Mouse (Mus musculus) liver, embryonic 16.5 days (tissue): ENCODE results near the gene Klk1b1. TPM values are rescaled to one million over a fixed set of nuclear protein-coding genes. Genes with fewer than 3 reads are reported as not detected.

Experiments
- ATAC-seq: fragments of 200-750 bp; cut with Nextera tagmentation; 2 replicates; pipeline ENCODE4 v1.8.0; 2017; ENCODE audit warnings: low read depth, mild to moderate bottlenecking, moderate number of reproducible peaks, moderate library complexity
- H3K27ac ChIP-seq: fragments of 300-500 bp; sonication (generic); 2 replicates; pipeline ENCODE4 v1.5.1; 2014; ENCODE audit warnings: mild to moderate bottlenecking, low read length
- H3K27me3 ChIP-seq: fragments of 300-500 bp; sonication (generic); 2 replicates; pipeline ENCODE4 v1.6.1; 2014; ENCODE audit warnings: low read depth, low read length, mixed read lengths; ENCODE audit not compliant: control insufficient read depth, insufficient read depth
- H3K36me3 ChIP-seq: fragments of 300-500 bp; sonication (generic); 2 replicates; pipeline ENCODE4 v1.6.1; 2014; ENCODE audit warnings: mild to moderate bottlenecking; ENCODE audit not compliant: control insufficient read depth, insufficient read depth
- H3K4me1 ChIP-seq: fragments of 300-500 bp; sonication (generic); 2 replicates; pipeline ENCODE4 v1.6.1; 2014; ENCODE audit warnings: low read depth, low read length, mixed read lengths; ENCODE audit not compliant: control insufficient read depth
- H3K4me2 ChIP-seq: fragments of 300-500 bp; sonication (generic); 2 replicates; pipeline ENCODE4 v1.6.1; 2014; ENCODE audit warnings: low read depth, low read length, mixed read lengths
- H3K4me3 ChIP-seq: fragments of 300-500 bp; sonication (generic); 2 replicates; pipeline ENCODE4 v1.5.1; 2014; ENCODE audit warnings: low read depth, mild to moderate bottlenecking, low read length
- H3K9ac ChIP-seq: fragments of 300-500 bp; sonication (generic); 2 replicates; pipeline ENCODE4 v1.6.1; 2014; ENCODE audit warnings: low read depth, low read length
- H3K9me3 ChIP-seq: fragments of 300-500 bp; sonication (generic); replicated peaks from 2 replicates; pipeline ENCODE4 v1.6.1; 2016; ENCODE audit warnings: low read length; ENCODE audit not compliant: control insufficient read depth
- WGBS: fragments of 180-500 bp; shearing (Covaris S2); extraction: QIAGEN DNeasy Blood & Tissue Kit; methylation state at CpG from one replicate; pipeline ENCODE4 v1.1.7; 2014; ENCODE audit not compliant: insufficient replicate concordance; 5-methylcytosine and 5-hydroxymethylcytosine counted together
- polyA plus RNA-seq: library from polyadenylated mRNA; unstranded; fragments of >200 nt; fragmentation: Nextera tagmentation; extraction: Ambion mirVana; gene quantifications from 2 replicates; pipeline ENCODE4 v1.2.1, GENCODE M21; 2015

Gene Klk1b1
- not detected in 2 replicates for polyA plus RNA-seq

DNA sequence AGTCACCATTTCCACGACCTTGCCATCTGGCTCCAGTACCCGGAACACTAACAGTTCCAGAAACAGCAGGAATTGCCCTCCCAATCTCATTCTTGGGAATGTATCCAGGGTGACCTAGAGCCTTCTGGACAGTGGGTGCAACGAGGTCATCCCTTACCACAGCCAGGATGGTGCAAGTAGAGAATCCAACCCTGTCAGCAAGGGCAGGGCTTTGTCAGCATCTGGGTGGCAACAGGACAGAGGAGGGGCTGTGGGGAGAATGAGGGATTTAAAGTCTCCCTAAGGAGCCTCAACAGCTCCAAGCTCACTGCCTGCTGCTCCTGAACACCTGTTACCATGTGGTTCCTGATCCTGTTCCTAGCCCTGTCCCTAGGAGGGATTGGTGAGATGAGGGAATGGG lies at the start of gene Klk1b1:
Gene Klk1b1, plus strand, starts transcription at position 301 of the 400 bp plus-strand sequence.
- no peak for ATAC-seq
- Histone ChIP-seq H3K4me1 (no peaks in the 10 kb centered on the region), H3K4me3 (no peak within 1 kb of the TSS), H3K9me3 (no peaks in the 10 kb centered on the region), H3K27ac (no peak within 1 kb of the TSS), H3K27me3 (no peaks in the 10 kb centered on the region), H3K36me3 (no peaks in the 10 kb centered on the region), H3K9ac (no peak within 1 kb of the TSS), H3K4me2 (no peak within 1 kb of the TSS)
- 38% methylated on average over 3 of the region's 3 CpGs for WGBS

DNA sequence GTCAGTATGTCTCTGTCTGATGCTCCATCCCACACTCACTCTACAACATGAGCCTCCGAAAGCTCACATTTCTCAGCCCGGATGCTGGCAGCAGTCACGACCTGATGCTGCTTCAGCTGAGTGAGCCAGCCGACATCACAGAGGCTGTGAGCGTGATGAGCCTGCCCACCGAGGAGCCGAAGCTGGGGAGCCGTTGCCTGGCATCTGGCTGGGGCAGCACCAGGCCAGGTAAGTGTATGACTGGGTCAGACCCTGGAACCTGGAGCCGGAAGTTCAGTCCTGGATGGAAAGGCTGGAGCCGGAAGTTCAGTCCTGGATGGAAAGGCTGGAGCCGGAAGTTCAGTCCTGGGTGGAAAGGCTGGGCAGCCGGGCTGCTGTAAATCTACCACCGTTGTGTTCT lies 48.1 kb upstream of the Klk1b1 start:
- H3K4me3 ChIP-seq, result no peak overlapping the region
- H3K4me1 ChIP-seq, result no peaks in the 10 kb centered on the region
- no peaks in the 10 kb centered on the region for H3K27me3 ChIP-seq
- no peak for ATAC-seq
- no peaks in the 10 kb centered on the region for H3K9me3 ChIP-seq
- WGBS, result 66% methylated on average over 13 of the region's 13 CpGs
- no peak overlapping the region for H3K9ac ChIP-seq
- no peak overlapping the region for H3K4me2 ChIP-seq
- no peak overlapping the region for H3K27ac ChIP-seq
- no peaks in the 10 kb centered on the region for H3K36me3 ChIP-seq

DNA sequence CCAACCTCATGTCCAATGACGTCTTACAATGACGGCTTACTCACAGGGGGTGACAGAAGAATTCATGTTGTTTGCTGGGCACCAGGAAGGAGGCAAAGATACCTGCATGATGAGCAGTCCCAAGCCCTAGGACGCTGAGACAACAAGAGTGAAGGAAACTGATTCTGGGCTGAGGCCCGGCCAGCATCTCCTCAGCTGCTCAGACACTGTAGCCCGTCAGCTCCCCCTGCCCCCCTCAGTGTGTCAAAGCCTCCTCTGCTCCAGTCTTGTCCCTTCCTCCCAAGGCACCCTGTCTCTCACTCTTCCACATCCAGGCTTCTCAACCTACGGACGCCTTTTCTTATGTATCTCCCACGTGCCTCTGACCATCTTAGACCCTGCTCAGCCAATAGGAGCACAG lies 47.7 kb upstream of the Klk1b1 start:
- Histone ChIP-seq H3K27me3 (no peaks in the 10 kb centered on the region), H3K9ac (no peak overlapping the region), H3K4me2 (no peak overlapping the region), H3K4me3 (no peak overlapping the region), H3K27ac (no peak overlapping the region), H3K36me3 (no peaks in the 10 kb centered on the region), H3K4me1 (no peaks in the 10 kb centered on the region), H3K9me3 (no peaks in the 10 kb centered on the region)
- no peak for ATAC-seq
- WGBS, result 55% methylated on average over 8 of the region's 8 CpGs

- Histone ChIP-seq H3K27me3 (no peaks in the 10 kb centered on the region), H3K36me3 (no peaks in the 10 kb centered on the region), H3K27ac (no peak overlapping the region), H3K4me1 (no peaks in the 10 kb centered on the region), H3K9me3 (no peaks in the 10 kb centered on the region), H3K9ac (no peak overlapping the region), H3K4me3 (no peak overlapping the region), H3K4me2 (no peak overlapping the region)
- WGBS, result 20% methylated on average over 14 of the region's 14 CpGs
- ATAC-seq, result 0 out of 2 replicates have a peak, but pooled peaks have one; percentile 47
These were observed 46.7 kb upstream of the Klk1b1 start for GRCm38 (mm10) chr7:43919559-43920451.

DNA sequence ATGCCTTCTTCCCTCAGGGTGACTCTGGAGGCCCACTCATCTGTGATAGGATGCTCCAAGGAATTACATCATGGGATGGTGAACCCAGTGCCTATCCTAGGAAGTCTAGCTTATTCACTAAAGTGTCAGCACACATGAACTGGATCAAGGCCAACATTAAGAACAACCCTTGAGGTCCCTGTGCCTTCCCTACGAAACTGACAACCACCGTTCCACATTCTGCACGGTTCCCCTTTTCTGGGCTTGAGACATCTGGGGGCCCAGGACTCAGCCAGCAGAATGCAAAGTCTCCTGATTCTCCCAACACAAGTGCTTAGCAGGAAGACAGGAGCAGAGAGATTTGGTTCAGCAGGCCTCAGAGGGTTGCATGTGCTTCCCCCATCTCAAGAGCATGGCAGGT lies 46.0 kb upstream of the Klk1b1 start:
- Histone ChIP-seq H3K4me1 (no peaks in the 10 kb centered on the region), H3K9ac (no peak overlapping the region), H3K27ac (no peak overlapping the region), H3K4me2 (no peak overlapping the region), H3K27me3 (no peaks in the 10 kb centered on the region), H3K9me3 (no peaks in the 10 kb centered on the region), H3K36me3 (no peaks in the 10 kb centered on the region), H3K4me3 (no peak overlapping the region)
- 20% methylated on average over 3 of the region's 3 CpGs for WGBS
- ATAC-seq, result no peak

GRCm38 (mm10) chr7:43921087-43921486 lies 45.5 kb upstream of the Klk1b1 start:
- H3K27ac ChIP-seq, result no peak overlapping the region
- H3K4me1 ChIP-seq, result no peaks in the 10 kb centered on the region
- no peak overlapping the region for H3K4me2 ChIP-seq
- WGBS, result 36% methylated on average over 6 of the region's 6 CpGs
- no peaks in the 10 kb centered on the region for H3K36me3 ChIP-seq
- H3K4me3 ChIP-seq, result no peak overlapping the region
- ATAC-seq, result no peak
- no peaks in the 10 kb centered on the region for H3K9me3 ChIP-seq
- no peak overlapping the region for H3K9ac ChIP-seq
- H3K27me3 ChIP-seq, result no peaks in the 10 kb centered on the region

GRCm38 (mm10) chr7:43921941-43922340 lies 44.6 kb upstream of the Klk1b1 start:
- WGBS, result 48% methylated on average over 2 of the region's 2 CpGs
- no peak overlapping the region for H3K9ac ChIP-seq
- no peak overlapping the region for H3K27ac ChIP-seq
- H3K27me3 ChIP-seq, result no peaks in the 10 kb centered on the region
- no peaks in the 10 kb centered on the region for H3K9me3 ChIP-seq
- no peak overlapping the region for H3K4me3 ChIP-seq
- H3K36me3 ChIP-seq, result no peaks in the 10 kb centered on the region
- ATAC-seq, result no peak
- no peak overlapping the region for H3K4me2 ChIP-seq
- no peaks in the 10 kb centered on the region for H3K4me1 ChIP-seq

GRCm38 (mm10) chr7:43925985-43926384 lies 40.6 kb upstream of the Klk1b1 start:
- Histone ChIP-seq H3K9ac (no peak overlapping the region), H3K27ac (no peak overlapping the region)

DNA sequence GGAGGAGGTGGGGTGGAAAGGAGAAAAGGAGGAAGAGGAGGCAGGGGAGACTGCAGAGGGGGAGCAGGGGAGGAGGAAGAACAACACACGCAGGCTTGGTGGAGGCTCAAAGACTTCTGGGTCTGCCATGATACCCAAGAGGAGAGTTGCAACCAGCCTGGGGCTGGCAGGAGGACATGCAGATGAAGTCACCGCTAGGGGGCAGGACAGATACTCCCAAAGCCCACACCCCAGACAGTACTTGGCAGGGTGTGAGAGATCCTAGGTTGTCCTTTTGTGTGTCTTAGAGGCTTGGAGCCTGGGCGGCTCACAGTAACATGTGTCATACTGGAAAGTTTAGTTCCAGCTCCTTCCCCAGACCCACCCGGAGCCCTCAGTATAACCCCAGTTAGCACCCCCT lies 38.0 kb upstream of the Klk1b1 start:
- WGBS, result 29% methylated on average over 4 of the region's 4 CpGs
- Histone ChIP-seq H3K4me3 (no peak overlapping the region), H3K27ac (no peak overlapping the region), H3K27me3 (no peaks in the 10 kb centered on the region), H3K4me1 (no peaks in the 10 kb centered on the region), H3K9me3 (no peaks in the 10 kb centered on the region), H3K9ac (no peak overlapping the region), H3K36me3 (no peaks in the 10 kb centered on the region), H3K4me2 (no peak overlapping the region)
- ATAC-seq, result no peak

More at GRCm38 (mm10) chr7:43925985-43926384, 40.6 kb upstream of the Klk1b1 start:
- no peaks in the 10 kb centered on the region for H3K36me3 ChIP-seq
- no peak for ATAC-seq
- H3K4me2 ChIP-seq, result no peak overlapping the region
- no peak overlapping the region for H3K4me3 ChIP-seq
- no peaks in the 10 kb centered on the region for H3K4me1 ChIP-seq
- H3K27me3 ChIP-seq, result no peaks in the 10 kb centered on the region
- H3K9me3 ChIP-seq, result no peaks in the 10 kb centered on the region
- WGBS, result 50% methylated on average over 5 of the region's 5 CpGs
